Mouse (Mus musculus) frontal cortex, adult 2 months (tissue): ENCODE data around the gene Prdx2. TPM values are rescaled to one million over a fixed set of nuclear protein-coding genes. Genes with fewer than 3 reads are reported as not detected.

ENCODE experiments used
- DNase-seq, 2 experiments: peaks; one replicate each; pipeline ENCODE4 v3.0.0; 2022; ENCODE audit warnings: low spot score in 1 of 2; ENCODE audit errors: extremely low spot score in 1 of 2
- polyA plus RNA-seq: library from polyadenylated mRNA; depleted of rRNA; stranded (reverse); fragments of >200 nt; gene quantifications from 2 replicates; pipeline ENCODE4 v1.2.3, GENCODE M21; 2012

The Prdx2 gene
- polyA plus RNA-seq, 1 experiment: 318 TPM

GRCm38 (mm10) chr8:84977435-84978247, 8.3 kb downstream of the Prdx2 start:
- DNase-seq: peak in 1 of 2 experiments; percentile 70

DNA sequence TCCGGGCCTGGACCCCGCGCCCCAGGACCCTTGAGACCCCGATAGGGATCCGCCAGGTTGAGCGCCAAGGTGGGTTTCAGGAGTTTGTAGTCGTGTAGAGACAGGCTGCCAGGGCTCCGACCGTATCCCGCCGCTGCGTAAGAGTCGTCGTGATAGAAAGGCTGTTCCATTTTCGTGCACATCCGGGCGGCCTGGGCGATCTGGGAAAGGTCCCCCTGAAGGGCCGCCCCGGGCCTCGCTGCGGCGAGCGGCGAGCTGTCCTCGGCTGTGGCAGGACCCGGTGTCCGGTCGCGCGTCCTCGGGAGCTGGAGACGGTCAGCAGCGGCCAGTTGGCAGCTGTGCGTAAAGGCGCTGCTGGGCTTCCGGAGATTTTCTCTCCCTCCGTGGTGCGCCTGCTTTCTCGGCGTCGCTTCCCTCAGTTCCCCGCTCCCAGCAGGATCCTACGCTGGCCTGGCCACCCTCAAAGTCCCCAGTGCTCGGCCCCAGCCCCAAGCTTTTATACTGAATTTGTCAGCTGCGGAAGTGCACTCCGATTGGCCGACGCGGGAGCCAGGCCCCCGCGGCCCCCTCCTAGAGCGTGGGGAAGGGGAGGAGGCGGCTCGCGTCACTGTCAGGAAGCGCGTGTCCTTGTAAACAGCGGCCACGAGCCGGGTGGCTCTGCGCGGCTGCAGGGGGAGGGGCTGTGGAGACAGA, 9.0 kb downstream of the Prdx2 start, which contains the start of gene Junb:
Gene Junb, minus strand, starts transcription at position 471 of the 693 bp plus-strand sequence.
- DNase-seq: peak; percentile 91 to 96

GRCm38 (mm10) chr8:84979599-84980421, 10.4 kb downstream of the Prdx2 start:
- peak; percentile 86 to 95 for DNase-seq

DNA sequence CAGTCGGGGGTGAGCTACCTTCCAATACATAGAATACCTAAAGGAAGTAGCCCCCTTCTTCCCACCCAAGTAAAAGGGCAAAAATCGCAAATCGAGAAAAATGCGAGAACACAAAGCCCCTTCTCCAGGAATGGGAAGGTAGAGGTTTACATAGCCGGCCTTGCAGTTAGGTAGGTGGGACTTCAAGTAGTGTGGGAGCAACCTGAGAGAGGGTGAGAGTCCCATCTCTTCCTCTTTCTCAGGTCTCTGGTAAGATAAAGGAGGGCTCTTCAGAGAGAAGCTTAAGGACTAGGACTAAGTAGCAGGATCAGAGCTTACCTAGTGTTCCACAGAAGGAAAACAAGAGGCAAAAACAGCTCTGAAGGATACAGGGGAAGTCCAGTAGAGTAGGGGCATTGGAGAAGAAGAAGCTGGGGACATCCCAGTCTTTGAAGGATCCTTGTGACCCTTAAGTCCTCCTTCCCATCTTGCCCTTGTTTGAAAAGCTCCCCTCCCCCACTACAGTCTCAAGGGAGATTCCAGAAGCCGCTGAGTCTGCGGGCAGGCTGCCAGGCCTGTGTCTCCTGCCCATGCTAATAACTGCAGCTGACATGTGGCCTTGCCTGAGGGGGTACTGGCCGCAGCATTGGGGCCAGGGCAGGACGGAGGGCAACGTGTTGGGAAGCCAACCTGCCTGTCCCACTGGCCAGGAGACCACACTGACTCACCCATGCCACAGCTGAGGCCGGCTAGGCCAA, 11.4 kb downstream of the Prdx2 start:
- peak in 1 of 2 experiments; percentile 63 for DNase-seq

DNA sequence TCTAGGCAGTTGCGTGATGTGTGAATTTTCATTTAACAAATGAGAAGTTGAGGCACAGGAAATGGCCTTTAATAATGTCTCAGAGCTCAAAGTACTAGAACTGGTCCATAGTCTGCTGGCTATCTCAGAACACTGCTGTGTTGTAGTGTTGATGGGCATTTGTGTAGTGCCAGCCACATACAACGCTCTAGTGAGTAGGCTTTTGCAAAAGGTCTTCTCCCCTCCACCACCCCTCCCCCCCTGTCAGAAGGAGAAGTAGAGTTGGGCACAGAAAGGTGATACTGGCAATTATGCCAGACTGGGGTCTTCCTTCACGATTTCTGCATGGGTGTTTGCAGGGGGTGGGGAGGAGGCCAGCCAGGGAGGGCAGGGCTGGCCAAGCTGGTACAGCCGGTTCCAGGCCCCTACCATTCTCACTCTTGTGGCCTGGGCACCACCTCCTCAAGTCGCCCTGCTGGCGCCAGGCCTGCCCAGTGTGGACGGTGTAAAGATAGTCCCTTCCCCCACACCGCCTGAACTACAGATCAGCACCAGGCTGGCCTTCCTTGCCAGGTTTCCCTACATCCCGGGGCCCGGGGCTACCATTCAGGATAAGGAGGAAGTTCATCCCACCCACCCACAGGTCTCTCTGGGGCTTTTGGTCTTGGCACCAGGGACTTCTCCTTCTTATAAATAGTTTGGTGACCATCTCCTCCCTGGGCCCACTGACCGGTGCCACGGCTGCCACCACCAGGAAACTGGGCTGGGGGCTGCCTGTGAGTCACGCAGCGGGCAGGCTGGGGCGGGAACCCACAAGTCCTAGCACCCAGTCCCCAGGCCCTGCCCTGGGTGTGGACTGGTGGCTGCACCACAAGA, 12.5 kb downstream of the Prdx2 start:
- DNase-seq: no peak

DNA sequence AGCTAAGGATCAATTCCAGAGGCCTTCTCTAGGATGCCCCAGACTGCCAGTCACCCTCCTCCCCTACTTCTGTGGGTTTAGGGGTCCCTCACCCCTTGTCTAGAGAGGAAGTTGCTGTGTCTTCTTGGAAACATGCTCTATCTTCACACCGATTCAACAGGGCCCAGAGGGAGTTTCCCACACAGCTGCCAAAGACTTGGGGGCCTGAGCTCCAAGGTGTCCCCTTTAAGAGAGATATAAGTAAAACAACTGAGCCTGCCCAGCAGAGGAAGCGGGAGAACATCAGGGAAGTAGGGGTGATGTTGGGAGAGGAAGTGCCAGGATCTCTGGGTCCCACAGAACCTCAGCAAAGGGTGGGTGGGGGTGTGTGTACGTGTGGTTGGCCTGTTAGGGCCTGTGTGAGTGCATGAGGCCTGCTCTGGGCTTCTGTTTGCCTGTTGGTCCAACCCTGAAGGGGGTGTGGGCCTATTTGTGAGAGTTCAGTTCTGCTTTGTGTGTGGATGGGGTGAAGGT, 13.2 kb downstream of the Prdx2 start:
- DNase-seq: no peak

DNA sequence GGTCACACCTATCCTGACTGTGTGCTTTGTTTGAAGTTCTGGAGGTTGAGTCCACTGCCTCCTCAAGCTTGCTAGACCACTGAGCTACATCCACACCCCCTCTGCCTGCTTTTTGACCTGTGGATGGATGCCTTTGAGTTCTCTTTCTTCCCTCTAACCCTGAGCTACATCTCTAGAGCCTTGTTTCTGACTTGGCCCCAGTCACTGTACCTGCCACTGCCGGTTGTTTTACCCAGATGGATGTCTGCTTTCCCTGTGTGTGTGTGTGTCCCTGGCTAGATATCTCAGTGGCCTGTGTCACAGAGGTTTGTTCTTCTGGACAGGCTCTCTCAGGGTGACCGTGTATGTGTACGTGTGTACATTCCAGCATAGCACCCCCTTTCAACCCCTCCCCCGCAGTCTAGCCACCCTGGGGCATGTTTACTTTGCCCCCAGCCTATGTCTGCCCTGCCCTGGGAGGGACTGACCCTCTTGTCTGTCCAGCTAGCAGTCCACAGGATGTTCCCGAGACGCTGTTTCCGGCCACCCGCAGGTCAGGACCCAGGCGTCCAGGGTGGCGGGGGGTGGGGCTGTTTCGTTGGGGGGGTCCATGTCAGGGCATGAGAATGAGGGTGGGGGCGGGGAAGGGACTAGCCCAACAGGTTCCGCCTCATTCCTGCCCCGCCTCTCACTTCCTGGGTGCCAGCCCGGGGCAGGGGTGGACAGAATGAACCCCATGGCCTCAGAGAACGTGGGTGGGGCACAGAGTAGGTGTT, 15.1 kb downstream of the Prdx2 start:
- no peak for DNase-seq

DNA sequence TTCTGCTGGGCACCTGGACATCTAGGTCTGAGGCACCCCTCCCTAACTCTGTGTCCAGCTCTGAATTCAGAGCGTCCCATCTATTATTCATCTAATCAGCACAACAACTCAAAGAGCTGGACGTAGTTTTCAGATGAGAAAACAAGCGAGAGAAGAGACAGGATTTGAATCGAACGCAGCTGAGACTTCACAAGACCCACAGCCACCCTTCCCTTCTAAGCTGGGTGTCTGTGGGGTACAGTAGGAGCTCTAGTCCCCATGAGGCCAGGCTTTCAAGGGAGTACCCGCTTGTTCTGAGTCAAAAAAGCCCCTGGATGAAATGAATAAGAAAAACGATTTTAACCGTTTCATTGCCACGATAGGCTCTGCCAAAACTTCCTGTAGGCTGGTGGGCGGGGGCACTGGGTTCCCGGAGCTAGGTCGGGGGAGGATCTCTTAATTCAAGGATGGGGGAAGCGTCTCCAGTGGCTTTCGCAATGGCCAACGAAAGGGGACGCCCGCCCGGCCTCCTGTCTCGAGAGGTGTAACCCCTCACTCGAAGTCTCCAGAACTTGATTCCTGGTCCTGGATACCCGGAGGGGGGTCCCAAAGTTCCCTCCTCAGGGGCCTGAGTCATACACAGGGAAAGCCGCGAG, 15.8 kb downstream of the Prdx2 start:
- peak in 1 of 2 experiments; percentile 55 for DNase-seq

- DNase-seq: peak; percentile 92 to 96
These were observed 16.4 kb downstream of the Prdx2 start for GRCm38 (mm10) chr8:84985684-84986378.

GRCm38 (mm10) chr8:84986379-84986945, 17.1 kb downstream of the Prdx2 start:
- no peak for DNase-seq

DNA sequence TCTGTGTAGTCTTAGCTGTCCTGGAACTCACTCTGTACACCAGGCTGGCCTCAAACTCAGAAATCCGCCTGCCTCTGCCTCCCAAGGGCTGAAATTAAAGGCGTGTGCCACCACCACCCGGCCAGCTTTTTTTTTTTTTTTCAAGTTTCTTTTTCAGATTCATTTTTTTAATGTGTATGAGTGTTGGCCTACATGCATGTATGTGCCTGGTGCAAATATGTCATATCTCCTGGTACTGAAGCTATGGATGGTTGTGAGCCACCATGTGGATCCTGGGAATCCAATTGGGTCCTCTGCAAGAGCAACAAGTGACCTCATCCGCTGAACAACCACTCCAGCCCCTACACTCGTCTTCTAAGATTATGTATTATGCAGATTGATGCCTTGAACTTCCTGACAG, 18.0 kb downstream of the Prdx2 start:
- DNase-seq: no peak

GRCm38 (mm10) chr8:84987903-84988302, 18.5 kb downstream of the Prdx2 start:
- no peak for DNase-seq

DNA sequence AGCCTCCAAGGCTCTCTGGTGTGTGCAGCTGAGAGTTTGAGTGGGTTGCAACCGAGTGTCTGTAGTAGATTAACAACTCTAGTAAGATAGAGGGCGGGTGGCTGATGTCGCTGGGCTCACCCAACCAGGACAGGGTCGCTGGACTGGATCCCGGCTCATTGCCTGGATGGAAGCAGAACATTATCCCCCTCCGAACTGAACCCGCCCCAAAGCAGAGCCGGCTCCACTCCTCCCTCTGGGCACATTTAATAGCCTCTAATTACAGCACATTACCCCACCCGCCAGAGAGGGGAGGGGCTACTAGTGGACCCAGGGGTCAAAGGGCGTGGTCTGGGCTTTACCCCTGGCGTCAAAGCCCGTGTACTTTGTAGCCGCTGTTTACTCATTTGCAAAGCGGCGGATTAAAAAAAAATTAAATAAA, 19.9 kb downstream of the Prdx2 start:
- no peak for DNase-seq

DNA sequence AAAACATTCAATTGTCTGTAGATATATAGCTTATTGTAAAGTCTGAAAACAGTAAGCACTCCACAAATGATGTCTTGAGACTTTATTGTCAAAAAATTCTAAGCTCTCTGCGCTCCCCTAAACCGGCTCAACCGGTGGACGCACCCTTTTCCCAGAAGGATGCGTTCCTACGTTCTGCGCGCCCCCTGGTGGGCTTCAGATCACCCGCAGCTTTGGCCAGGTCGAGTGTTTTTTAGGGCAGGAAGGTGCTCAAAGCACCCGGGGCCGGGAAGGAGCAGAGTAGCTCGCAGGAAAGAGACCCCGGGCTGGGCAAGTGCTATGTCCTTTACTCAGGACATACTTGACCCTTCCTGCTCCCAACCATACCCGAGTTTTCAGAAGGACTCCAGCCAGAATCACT, 20.4 kb downstream of the Prdx2 start:
- peak; percentile 77 to 94 for DNase-seq

DNA sequence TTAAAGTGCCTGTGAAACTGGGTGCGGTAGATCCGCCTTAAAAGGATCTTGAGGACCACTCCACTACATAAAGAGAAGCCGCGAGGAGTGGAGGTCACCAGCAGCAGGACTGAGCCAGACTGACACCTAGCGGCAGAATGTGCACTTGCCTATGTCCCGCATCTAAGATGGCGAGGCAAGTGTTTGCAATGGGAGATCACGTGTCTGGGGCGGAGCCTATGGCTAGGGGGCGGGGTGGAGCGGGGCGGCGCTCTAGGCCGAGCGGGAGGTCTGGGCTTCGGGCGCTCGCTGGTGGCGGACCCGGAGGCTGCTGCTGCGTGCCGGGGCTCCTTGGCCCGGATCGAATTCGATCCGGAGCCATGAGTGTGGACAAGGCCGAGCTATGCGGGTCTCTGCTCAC, 21.0 kb downstream of the Prdx2 start, which contains the start of gene Hook2:
Gene Hook2, plus strand, starts transcription at position 255 of the 400 bp plus-strand sequence.
- peak; percentile 95 to 98 for DNase-seq

GRCm38 (mm10) chr8:84990836-84991235, 21.4 kb downstream of the Prdx2 start:
- no peak for DNase-seq

DNA sequence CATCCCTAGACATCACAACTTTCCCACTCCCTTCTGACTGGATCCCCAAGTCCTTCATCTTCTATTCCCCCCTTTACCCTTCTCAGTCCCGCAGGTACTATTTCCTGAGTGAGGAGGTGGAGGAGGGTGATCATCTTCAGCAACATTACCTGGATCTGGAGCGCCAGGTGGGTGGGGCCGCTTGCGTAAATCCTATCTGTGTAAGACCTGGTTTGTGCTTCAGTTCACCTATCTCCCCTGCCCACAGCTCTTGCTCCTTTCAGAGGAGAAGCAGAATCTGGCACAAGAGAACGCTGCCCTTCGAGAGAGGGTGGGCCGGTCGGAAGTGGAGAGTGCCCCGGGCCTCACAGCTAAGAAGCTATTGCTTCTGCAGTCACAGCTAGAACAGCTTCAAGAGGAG, 25.0 kb downstream of the Prdx2 start:
- DNase-seq: no peak
